Mouse (Mus musculus) liver, adult 2 months (tissue): ENCODE measurements at regions not wholly inside any gene's neighbourhood (a gene's known extent, or its start where the extent isn't known, plus 50 kb on each side); places are given as distances from the start of the nearest gene placed in this dataset.

ENCODE experiments used
- CTCF ChIP-seq: fragments of 200-500 bp; IDR thresholded peaks from 2 replicates; pipeline ENCODE4 v1.5.1; 2011; ENCODE audit warnings: low read depth, low read length, control low read depth
- POLR2A ChIP-seq: fragments of 200-500 bp; IDR thresholded peaks from 2 replicates; pipeline ENCODE4 v1.6.1; 2011; ENCODE audit warnings: low read length, control low read depth; ENCODE audit not compliant: insufficient read depth; ENCODE audit errors: extremely low read depth

DNA sequence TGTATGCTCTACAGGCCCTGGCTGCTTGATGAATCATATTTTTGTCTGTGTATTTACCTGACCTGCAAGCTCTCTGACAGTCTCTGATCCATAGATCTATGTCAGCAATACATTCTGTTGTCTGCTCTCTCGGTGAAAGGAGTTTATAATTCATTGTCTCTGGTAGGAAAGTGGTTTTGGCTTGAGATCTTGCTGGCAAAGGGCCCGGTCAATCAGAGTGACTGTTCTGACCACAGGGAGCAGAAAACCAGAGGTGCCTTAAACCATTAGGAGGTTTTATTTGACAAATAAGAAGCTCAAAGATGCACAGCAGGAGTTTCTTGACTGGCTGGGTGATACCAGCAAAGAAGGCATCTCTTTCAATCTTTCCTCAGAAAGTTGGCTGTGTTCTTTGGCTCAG, 398.2 kb downstream of the Bckdhb start:
- TF ChIP-seq POLR2A = no peak
- TF ChIP-seq CTCF = no peak
